Mouse (Mus musculus): ENCODE measurements at regions not wholly inside any gene's neighbourhood (a gene's known extent, or its start where the extent isn't known, plus 50 kb on each side); places are given as distances from the start of the nearest gene placed in this dataset.
A peak's percentile ranks its signal among the peaks of the same experiment; 100 is the strongest.
"Not testable (repeated sequence)": the region's sequence is repeated elsewhere in the genome, so short reads cannot be mapped to it uniquely, and the experiment has no call there.

DNA sequence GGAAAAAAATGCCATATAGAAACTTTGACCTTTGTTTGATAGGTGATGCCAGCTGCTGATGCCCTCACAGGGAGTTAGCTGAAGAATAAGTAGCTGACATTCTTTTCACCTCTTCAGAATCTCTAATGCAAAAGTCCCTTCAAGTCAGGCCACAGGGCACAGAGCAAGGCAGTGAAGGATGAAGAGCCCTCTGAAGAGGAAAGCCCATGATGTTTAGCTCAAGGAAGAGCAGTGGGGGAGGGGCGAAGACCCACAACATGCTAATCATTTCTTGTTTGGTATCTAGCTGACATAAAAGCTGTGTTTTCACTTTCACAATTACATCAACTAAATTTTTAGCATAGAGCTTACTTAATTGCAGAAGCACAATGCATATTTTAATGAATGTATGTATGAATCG is 1108.4 kb downstream of the Trim52 start:
- peak; percentile 29 for DNase-seq

- no peak for DNase-seq
Observed at GRCm38 (mm10) chr14:107264182-107264581, 1158.2 kb downstream of the Trim52 start.

GRCm38 (mm10) chr14:107280346-107280745 is 1174.3 kb downstream of the Trim52 start:
- DNase-seq: not testable (repeated sequence)

DNA sequence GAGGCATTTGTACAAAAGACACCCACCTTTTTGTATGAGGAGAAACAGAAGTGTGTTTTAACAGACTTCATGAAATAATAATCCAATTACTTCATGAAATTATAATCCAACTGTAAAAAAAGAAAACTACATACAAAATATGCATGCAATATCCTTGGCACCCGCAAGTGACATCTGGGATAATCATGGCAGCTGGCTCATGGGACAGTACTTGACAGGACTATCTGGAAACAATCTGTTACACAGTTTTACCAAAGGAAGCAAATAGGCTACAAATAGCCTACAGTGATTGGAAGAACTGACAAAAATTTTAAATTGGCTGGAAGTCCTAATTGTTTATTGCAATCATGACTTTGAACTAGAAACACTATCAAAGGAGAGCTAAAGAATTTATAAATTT is 1223.3 kb downstream of the Trim52 start:
- no peak for DNase-seq

DNA sequence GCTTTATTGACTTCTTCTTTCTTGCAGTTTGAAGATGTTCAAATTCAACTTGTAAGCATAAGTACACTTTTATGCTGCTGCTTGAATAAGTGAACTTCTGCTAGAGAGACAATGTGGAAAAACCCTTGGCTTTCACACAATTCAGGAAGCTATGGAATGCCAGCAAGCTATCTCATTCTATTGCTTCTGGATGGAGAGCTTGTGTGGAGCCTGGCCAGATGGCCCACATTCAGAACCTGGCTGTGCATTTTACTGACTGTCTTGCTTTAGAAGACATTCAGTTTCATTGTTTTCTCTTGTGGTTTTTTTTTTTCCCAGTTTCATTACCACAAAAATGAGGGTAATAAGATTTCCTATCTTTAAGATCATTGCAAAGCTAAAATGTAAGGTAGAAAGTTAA is 1234.2 kb downstream of the Trim52 start:
- no peak for DNase-seq

GRCm38 (mm10) chr14:107362788-107363187 is 1256.8 kb downstream of the Trim52 start:
- DNase-seq: no peak

Data from retina, postnatal 1 day (tissue).